Mouse (Mus musculus) G1E (cell line): Measurements from ENCODE around the gene Srarp. TPM values are rescaled to one million over a fixed set of nuclear protein-coding genes. Genes with fewer than 3 reads are reported as not detected.

Source experiments
- ATAC-seq: 2 replicates; pipeline ENCODE4 v1.8.0; 2016; ENCODE audit warnings: mild to moderate bottlenecking; ENCODE audit not compliant: insufficient number of reproducible peaks, poor library complexity, low FRiP score, severe bottlenecking; ENCODE audit errors: extremely low read depth
- DNase-seq: peaks from one replicate; pipeline ENCODE4 v3.0.0; 2012; ENCODE audit warnings: low spot score
- H3K27me3 ChIP-seq: 2 replicates; pipeline ENCODE4 v1.6.1; 2012; ENCODE audit warnings: mild to moderate bottlenecking, low read length, inconsistent platforms; ENCODE audit not compliant: insufficient read depth
- H3K36me3 ChIP-seq: replicated peaks from 2 replicates; pipeline ENCODE3; 2012; ENCODE audit warnings: mild to moderate bottlenecking, inconsistent platforms
- H3K4me1 ChIP-seq: 2 replicates; pipeline ENCODE4 v1.6.1; 2012; ENCODE audit warnings: low read depth, low read length, inconsistent platforms, mixed read lengths; ENCODE audit not compliant: insufficient read depth
- H3K4me3 ChIP-seq: 2 replicates; pipeline ENCODE4 v1.5.1; 2012; ENCODE audit warnings: low read depth, mild to moderate bottlenecking, inconsistent platforms, low read length, moderate library complexity, mixed read lengths
- H3K9me3 ChIP-seq: replicated peaks from 2 replicates; pipeline ENCODE4 v1.6.1; 2012; ENCODE audit warnings: inconsistent platforms
- CTCF ChIP-seq: IDR thresholded peaks from 2 replicates; pipeline ENCODE4 v1.5.1; 2012; ENCODE audit warnings: low read depth, low read length, inconsistent platforms, mixed read lengths
- GATA1 ChIP-seq: IDR thresholded peaks from 2 replicates; pipeline ENCODE4 v1.6.1; 2012; ENCODE audit warnings: borderline replicate concordance, low read length, inconsistent platforms, mixed read lengths
- GATA2 ChIP-seq: IDR thresholded peaks from 2 replicates; pipeline ENCODE4 v1.6.1; 2012; ENCODE audit warnings: low read depth, low read length, inconsistent platforms, borderline replicate concordance
- POLR2AphosphoS5 ChIP-seq: IDR thresholded peaks from 2 replicates; pipeline ENCODE4 v1.6.1; 2012; ENCODE audit warnings: low read depth, low read length, inconsistent platforms; ENCODE audit not compliant: insufficient replicate concordance
- TAL1 ChIP-seq: conservative IDR thresholded peaks from 2 replicates; pipeline ENCODE4 v1.6.1; 2012; ENCODE audit warnings: low read depth, low read length, inconsistent platforms, mixed read lengths
- polyA plus RNA-seq: library from polyadenylated mRNA; stranded (reverse); fragments of >175 nt; gene quantifications from 2 replicates; pipeline ENCODE4 v1.2.3, GENCODE M21; 2012
- total RNA-seq, 2 experiments: library from RNA; stranded (forward) in 1 of 2; stranded (reverse) in 1 of 2; fragments of 200-1000 nt in 1 of 2; fragments of >200 nt in 1 of 2; fragmentation: Nextera tagmentation in 1 of 2; gene quantifications; 2 replicates each; pipeline ENCODE4 v1.2.3; 2014 to 2017

The Srarp gene
- total and polyA plus RNA-seq, 3 experiments, result not detected

DNA sequence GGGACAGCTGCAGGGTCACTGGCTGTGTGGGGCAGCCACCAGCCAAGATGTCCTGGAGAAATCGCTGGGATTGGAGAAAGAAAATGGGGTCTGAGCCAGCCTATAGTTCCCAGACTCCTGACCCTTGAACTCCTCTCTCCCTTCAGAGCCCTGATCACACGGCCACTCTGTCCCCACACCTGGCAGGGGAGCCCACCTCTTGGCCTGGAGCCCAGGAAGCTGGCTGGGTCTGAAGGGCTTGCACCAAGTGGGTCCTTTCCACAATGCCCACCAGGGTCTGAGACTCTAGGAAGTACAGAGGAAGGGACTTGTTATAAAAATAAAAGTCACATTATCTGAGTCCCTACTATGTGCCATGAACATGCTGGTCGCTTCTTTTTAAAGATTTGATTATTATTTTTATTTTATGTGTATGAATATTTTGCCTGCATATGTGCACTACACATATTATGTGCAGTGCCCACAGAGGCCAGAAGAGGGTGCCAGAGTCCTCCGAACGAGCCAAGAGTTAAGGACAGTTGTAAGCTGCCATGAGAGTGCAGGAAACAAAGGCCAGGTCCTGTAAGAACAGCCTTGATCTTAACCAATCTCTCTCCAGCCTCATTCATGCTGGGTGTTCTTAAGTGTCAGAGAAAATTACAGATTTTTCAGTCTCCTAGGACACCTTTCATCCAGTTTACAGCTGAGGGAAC is 48.7 kb downstream of the Srarp start:
- DNase-seq, result peak; percentile 48
- H3K36me3 ChIP-seq, result no peaks in the 10 kb centered on the region
- ATAC-seq, result peak; percentile 57
- H3K4me1 ChIP-seq, result no peaks in the 10 kb centered on the region; the same call in 1 of the 2 replicates
- H3K4me3 ChIP-seq, result no peak overlapping the region
- H3K9me3 ChIP-seq, result no peaks in the 10 kb centered on the region
- TF ChIP-seq TAL1 (no peak), CTCF (peak; percentile 72)
- peaks cover 21% of the 10 kb centered on the region; the same call in 1 of the 2 replicates for H3K27me3 ChIP-seq

DNA sequence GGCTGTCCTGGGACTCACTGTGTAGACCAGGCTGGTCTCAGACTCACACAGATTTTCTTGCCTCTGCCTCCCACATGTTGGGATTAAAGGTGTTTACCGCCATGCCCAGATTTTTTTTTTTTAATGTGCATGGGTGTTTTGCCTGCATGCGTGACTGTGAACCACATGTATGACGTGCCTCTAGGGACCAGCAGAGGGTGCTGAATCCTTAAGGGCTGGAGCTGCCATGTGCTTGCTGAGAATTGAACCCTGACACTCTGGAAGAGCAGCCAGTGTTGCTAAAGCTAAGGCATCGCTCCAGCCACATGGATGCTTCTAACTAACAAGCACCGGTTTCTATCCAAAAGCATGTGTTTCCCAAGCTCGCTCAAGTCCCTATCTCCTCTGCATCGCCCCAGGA is 49.8 kb downstream of the Srarp start:
- H3K9me3 ChIP-seq, result no peaks in the 10 kb centered on the region
- no peak overlapping the region for H3K4me3 ChIP-seq
- H3K27me3 ChIP-seq, result peaks cover 18% of the 10 kb centered on the region; the same call in 1 of the 2 replicates
- DNase-seq, result no peak
- H3K4me1 ChIP-seq, result no peaks in the 10 kb centered on the region; the same call in 1 of the 2 replicates
- no peak for TF ChIP-seq CTCF
- TF ChIP-seq TAL1, result no peak
- no peak for TF ChIP-seq GATA2
- no peak for TF ChIP-seq GATA1
- no peak for TF ChIP-seq POLR2AphosphoS5
- ATAC-seq, result no peak
- no peaks in the 10 kb centered on the region for H3K36me3 ChIP-seq

DNA sequence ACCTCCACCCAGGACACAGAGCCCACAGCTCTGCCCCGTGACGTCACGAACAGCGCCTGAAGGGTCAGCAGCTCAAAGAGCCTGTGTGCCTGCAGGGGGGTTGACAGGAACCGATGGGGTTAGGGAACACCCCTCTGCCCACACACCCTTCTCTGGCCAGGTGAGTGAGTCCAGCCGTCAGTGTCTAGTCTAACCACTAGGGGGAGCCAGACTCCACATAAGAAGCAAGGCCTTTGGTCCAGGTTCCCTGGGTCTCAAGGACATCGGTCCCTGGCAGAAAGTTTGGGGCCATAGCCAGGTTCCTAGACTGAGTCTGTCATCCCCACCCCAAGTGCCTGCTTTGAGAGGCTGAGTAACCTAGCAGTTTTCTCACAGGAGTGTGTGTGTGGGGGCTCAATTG is 50.6 kb downstream of the Srarp start:
- Histone ChIP-seq H3K4me1 (no peaks in the 10 kb centered on the region; the same call in 1 of the 2 replicates), H3K27me3 (peaks cover 21% of the 10 kb centered on the region; the same call in 1 of the 2 replicates), H3K36me3 (no peaks in the 10 kb centered on the region), H3K4me3 (no peak overlapping the region), H3K9me3 (no peaks in the 10 kb centered on the region)
- TF ChIP-seq GATA1 (no peak), TAL1 (no peak), CTCF (peak; percentile 76), POLR2AphosphoS5 (no peak), GATA2 (no peak)
- DNase-seq (peak; percentile 60), ATAC-seq (0 out of 2 replicates have a peak, but pooled peaks have one; percentile 34)

Other genes with a start within 250 kb of the Srarp start
- gene Rsg1, start 222.1 kb downstream of the Srarp start, total RNA-seq (2014; fragmentation: Nextera tagmentation), result 1.0 and 2.0 TPM in 2 replicates
- 0.93 and 1.6 TPM in 2 replicates for gene Rsg1, start 222.1 kb downstream of the Srarp start, total RNA-seq (2017)
- 0.56 and 0.87 TPM in 2 replicates for gene Rsg1, start 222.1 kb downstream of the Srarp start, polyA plus RNA-seq
- not detected in 2 replicates for gene Arhgef19, start 196.6 kb downstream of the Srarp start, total RNA-seq (2014; fragmentation: Nextera tagmentation)
- gene Arhgef19, start 196.6 kb downstream of the Srarp start, total RNA-seq (2017), result 0.06 TPM in 1 of 2 replicates, not detected in the other
- gene Arhgef19, start 196.6 kb downstream of the Srarp start, polyA plus RNA-seq, result not detected in 2 replicates
- not detected in 2 replicates for gene Epha2, start 134.9 kb downstream of the Srarp start, total RNA-seq (2014; fragmentation: Nextera tagmentation)
- not detected in 2 replicates for gene Epha2, start 134.9 kb downstream of the Srarp start, total RNA-seq (2017)
- not detected in 2 replicates for gene Epha2, start 134.9 kb downstream of the Srarp start, polyA plus RNA-seq
- not detected in 2 replicates for gene Fam131c, start 67.9 kb downstream of the Srarp start, total RNA-seq (2014; fragmentation: Nextera tagmentation)
- gene Fam131c, start 67.9 kb downstream of the Srarp start, total RNA-seq (2017), result not detected in 2 replicates
- gene Fam131c, start 67.9 kb downstream of the Srarp start, polyA plus RNA-seq, result not detected in 2 replicates
- gene Clcnka, start 37.4 kb downstream of the Srarp start, total RNA-seq (2014; fragmentation: Nextera tagmentation), result not detected in 2 replicates
- not detected in 2 replicates for gene Clcnka, start 37.4 kb downstream of the Srarp start, total RNA-seq (2017)
- gene Clcnka, start 37.4 kb downstream of the Srarp start, polyA plus RNA-seq, result not detected in 2 replicates
- gene Clcnkb, start 20.1 kb downstream of the Srarp start, total RNA-seq (2014; fragmentation: Nextera tagmentation), result not detected in 2 replicates
- 0.05 TPM in 1 of 2 replicates, not detected in the other for gene Clcnkb, start 20.1 kb downstream of the Srarp start, total RNA-seq (2017)
- gene Clcnkb, start 20.1 kb downstream of the Srarp start, polyA plus RNA-seq, result not detected in 2 replicates
- gene Hspb7, start 15.3 kb downstream of the Srarp start, total RNA-seq (2014; fragmentation: Nextera tagmentation), result not detected in 2 replicates
- gene Hspb7, start 15.3 kb downstream of the Srarp start, total RNA-seq (2017), result not detected in 2 replicates
- gene Hspb7, start 15.3 kb downstream of the Srarp start, polyA plus RNA-seq, result not detected in 2 replicates
- gene Zbtb17, start 8.5 kb upstream of the Srarp start, total RNA-seq (2014; fragmentation: Nextera tagmentation), result 10.9 and 11.8 TPM in 2 replicates
- 15.9 and 22.8 TPM in 2 replicates for gene Zbtb17, start 8.5 kb upstream of the Srarp start, total RNA-seq (2017)
- 51.4 and 61.1 TPM in 2 replicates for gene Zbtb17, start 8.5 kb upstream of the Srarp start, polyA plus RNA-seq
- gene Spen, start 102.5 kb upstream of the Srarp start, total RNA-seq (2014; fragmentation: Nextera tagmentation), result 100 and 118 TPM in 2 replicates
- gene Spen, start 102.5 kb upstream of the Srarp start, total RNA-seq (2017), result 19.2 and 21.4 TPM in 2 replicates
- gene Spen, start 102.5 kb upstream of the Srarp start, polyA plus RNA-seq, result 149 and 188 TPM in 2 replicates
- not detected in 2 replicates for gene Fblim1, start 170.0 kb upstream of the Srarp start, total RNA-seq (2014; fragmentation: Nextera tagmentation)
- 0.11 TPM in 1 of 2 replicates, not detected in the other for gene Fblim1, start 170.0 kb upstream of the Srarp start, total RNA-seq (2017)
- gene Fblim1, start 170.0 kb upstream of the Srarp start, polyA plus RNA-seq, result not detected in 2 replicates
- not detected in 2 replicates for gene Tmem82, start 182.5 kb upstream of the Srarp start, total RNA-seq (2014; fragmentation: Nextera tagmentation)
- gene Tmem82, start 182.5 kb upstream of the Srarp start, total RNA-seq (2017), result 0.11 TPM in 1 of 2 replicates, not detected in the other
- gene Tmem82, start 182.5 kb upstream of the Srarp start, polyA plus RNA-seq, result not detected in 2 replicates
- gene Slc25a34, start 187.7 kb upstream of the Srarp start, total RNA-seq (2014; fragmentation: Nextera tagmentation), result not detected in 2 replicates
- gene Slc25a34, start 187.7 kb upstream of the Srarp start, total RNA-seq (2017), result 0.12 and 0.16 TPM in 2 replicates
- not detected in 2 replicates for gene Slc25a34, start 187.7 kb upstream of the Srarp start, polyA plus RNA-seq
- 20.2 and 29.0 TPM in 2 replicates for gene Plekhm2, start 228.8 kb upstream of the Srarp start, total RNA-seq (2014; fragmentation: Nextera tagmentation)
- 7.5 and 8.3 TPM in 2 replicates for gene Plekhm2, start 228.8 kb upstream of the Srarp start, total RNA-seq (2017)
- 20.0 and 21.5 TPM in 2 replicates for gene Plekhm2, start 228.8 kb upstream of the Srarp start, polyA plus RNA-seq
- 15.0 and 22.3 TPM in 2 replicates for gene Rsc1a1, start 249.5 kb upstream of the Srarp start, total RNA-seq (2014; fragmentation: Nextera tagmentation)
- 7.3 and 9.9 TPM in 2 replicates for gene Rsc1a1, start 249.5 kb upstream of the Srarp start, total RNA-seq (2017)
- 2.4 TPM in 1 of 2 replicates, not detected in the other for gene Rsc1a1, start 249.5 kb upstream of the Srarp start, polyA plus RNA-seq